Mouse (Mus musculus) liver, adult 2 months (tissue): ENCODE data around the gene Fbln2.

Experiments used
- CTCF ChIP-seq: fragments of 200-500 bp; IDR thresholded peaks from 2 replicates; pipeline ENCODE4 v1.5.1; 2011; ENCODE audit warnings: low read depth, low read length, control low read depth
- POLR2A ChIP-seq: fragments of 200-500 bp; IDR thresholded peaks from 2 replicates; pipeline ENCODE4 v1.6.1; 2011; ENCODE audit warnings: low read length, control low read depth; ENCODE audit not compliant: insufficient read depth; ENCODE audit errors: extremely low read depth

DNA sequence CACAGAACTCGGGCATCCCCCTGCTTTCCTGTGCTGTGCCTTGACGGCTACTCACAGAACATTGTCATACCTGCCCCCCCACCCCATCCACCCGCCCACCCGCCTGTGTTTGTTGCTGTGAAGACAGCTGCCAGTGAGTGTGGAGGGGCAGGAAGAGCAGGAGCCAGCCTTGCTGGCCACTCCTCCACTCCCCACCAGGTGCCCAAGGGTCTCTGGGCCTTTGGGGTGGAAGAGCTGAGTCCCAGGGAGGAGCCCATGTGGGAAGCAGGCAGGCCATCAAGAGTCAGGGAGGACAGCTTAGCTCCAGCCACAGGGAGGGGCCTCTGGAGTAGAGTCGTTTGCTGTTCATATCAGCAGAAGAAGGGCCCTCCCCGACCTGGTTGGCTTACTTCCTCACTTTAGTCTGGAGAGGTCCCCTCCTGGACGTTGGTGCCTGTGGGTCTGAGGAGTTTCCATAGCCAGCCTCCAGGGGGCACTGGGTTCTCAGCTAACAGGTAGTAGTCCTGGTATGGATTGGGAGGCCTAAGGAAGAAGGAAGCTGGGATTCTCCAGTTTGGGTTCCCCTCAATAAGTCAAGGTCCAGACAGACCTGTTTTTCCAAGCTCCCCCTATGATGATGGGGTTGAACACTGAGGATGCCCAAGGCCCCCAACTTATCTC is 38.9 kb upstream of the Fbln2 start:
- TF ChIP-seq POLR2A (no peak), CTCF (peak; percentile 58)
